Mouse (Mus musculus) bone marrow, adult 2 months (tissue): ENCODE measurements around the gene Gm17349. TPM values are rescaled to one million over a fixed set of nuclear protein-coding genes. Genes with fewer than 3 reads are reported as not detected.
A peak's percentile ranks its signal among the peaks of the same experiment; 100 is the strongest.

Experiments used
- H3K27ac ChIP-seq: fragments of 200-500 bp; 2 replicates; pipeline ENCODE4 v1.5.1; 2012; ENCODE audit warnings: low read depth, mild to moderate bottlenecking, control low read depth, inconsistent platforms, low read length; ENCODE audit not compliant: control insufficient read depth, poor library complexity, insufficient read depth
- H3K4me1 ChIP-seq: fragments of 200-500 bp; 2 replicates; pipeline ENCODE4 v1.6.1; 2011; ENCODE audit warnings: low read length; ENCODE audit not compliant: control insufficient read depth, insufficient read depth
- H3K4me3 ChIP-seq: fragments of 200-500 bp; replicated peaks from 2 replicates; pipeline ENCODE3; 2011; ENCODE audit warnings: mild to moderate bottlenecking, low read depth, low read length, control low read depth; ENCODE audit not compliant: control insufficient read depth
- CTCF ChIP-seq: fragments of 200-500 bp; IDR thresholded peaks from 2 replicates; pipeline ENCODE4 v1.5.1; 2011; ENCODE audit warnings: low read length, control low read depth; ENCODE audit not compliant: control insufficient read depth, insufficient read depth
- POLR2A ChIP-seq: fragments of 200-500 bp; IDR thresholded peaks from 2 replicates; pipeline ENCODE4 v1.6.1; 2011; ENCODE audit warnings: low read depth, mild to moderate bottlenecking, control low read depth, low read length, borderline replicate concordance; ENCODE audit not compliant: control insufficient read depth
- WGBS: fragments of 180-500 bp; shearing (Covaris S2); methylation state at CpG from one replicate; pipeline ENCODE4 v1.1.7; 2018; 5-methylcytosine and 5-hydroxymethylcytosine counted together
- polyA plus RNA-seq: library from polyadenylated mRNA; stranded (reverse); fragments of >200 nt; gene quantifications from 2 replicates; pipeline ENCODE4 v1.2.4, GENCODE M21; 2011; ENCODE audit warnings: low replicate concordance; ENCODE audit not compliant: missing spikeins, insufficient read depth, insufficient read length

Gm17349 gene
- polyA plus RNA-seq, 1 experiment: not detected

- no peak overlapping the region for H3K4me3 ChIP-seq
- H3K27ac ChIP-seq: no peak overlapping the region
- 74% methylated on average over 8 of the region's 8 CpGs for WGBS
- no peaks in the 10 kb centered on the region for H3K4me1 ChIP-seq
- no peak for TF ChIP-seq CTCF
- TF ChIP-seq POLR2A: no peak
Observed at GRCm38 (mm10) chr15:99677089-99677488, 28.2 kb downstream of the Gm17349 start.

DNA sequence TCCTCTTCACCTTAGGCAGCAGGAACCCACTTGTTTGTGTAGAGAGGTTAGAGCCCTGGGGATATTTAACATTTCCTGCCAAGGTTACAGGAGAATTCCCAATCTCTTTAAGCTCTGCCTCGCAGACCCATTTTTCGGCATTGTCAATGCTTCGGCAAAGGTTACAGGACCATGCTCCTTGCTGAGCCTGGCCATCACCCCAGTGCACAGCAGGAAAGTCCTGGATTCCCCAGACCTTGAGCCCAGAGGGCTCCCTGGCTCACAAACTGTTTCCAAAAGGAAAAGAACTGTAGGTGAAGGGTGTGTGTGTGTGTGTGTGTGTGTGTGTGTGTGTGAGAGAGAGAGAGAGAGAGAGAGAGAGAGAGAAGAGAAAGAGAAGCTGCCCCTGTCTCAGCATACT is 30.4 kb downstream of the Gm17349 start:
- H3K27ac ChIP-seq: no peak overlapping the region
- no peaks in the 10 kb centered on the region for H3K4me1 ChIP-seq
- 65% methylated on average over 3 of the region's 3 CpGs for WGBS
- H3K4me3 ChIP-seq: no peak overlapping the region
- no peak for TF ChIP-seq CTCF
- no peak for TF ChIP-seq POLR2A

- TF ChIP-seq POLR2A: no peak
- TF ChIP-seq CTCF: no peak
- WGBS: 37% methylated on average over 14 of the region's 14 CpGs
- H3K4me1 ChIP-seq: no peaks in the 10 kb centered on the region
- H3K4me3 ChIP-seq: no peak overlapping the region
- H3K27ac ChIP-seq: no peak overlapping the region
Observed at GRCm38 (mm10) chr15:99671783-99672182, 33.5 kb downstream of the Gm17349 start.

DNA sequence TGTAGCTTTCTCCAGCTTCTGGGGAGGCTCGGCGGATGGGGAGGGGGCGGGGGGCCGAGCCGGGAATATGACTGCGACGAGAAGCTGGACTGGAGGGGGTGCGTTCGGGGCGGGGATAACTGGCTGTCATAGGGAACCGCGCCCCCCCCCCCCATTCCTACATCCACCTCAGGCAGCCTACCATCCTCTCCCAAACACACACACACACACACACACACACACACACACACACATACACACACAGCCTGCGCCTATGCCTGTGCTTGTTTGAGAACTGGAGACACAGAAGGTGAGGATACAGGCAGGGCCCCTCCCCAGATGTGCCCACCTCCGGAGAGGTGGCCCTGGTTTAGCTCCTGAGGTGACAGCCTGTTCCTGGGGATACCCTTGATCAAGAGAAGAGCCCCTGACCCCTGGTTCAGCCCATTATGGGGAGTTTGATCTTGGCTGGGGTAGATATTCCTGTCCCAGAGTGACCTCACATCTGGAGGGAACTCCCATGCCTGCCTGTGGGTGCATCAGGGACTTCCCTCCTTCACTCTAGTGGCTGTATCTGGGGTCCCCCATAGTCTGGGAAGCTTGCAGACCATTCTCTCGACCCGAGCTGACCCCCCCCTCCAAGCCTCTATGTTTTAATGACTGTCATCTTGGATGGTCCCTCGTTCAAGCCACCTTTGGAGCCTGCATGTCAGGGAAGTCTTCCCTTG is 34.2 kb downstream of the Gm17349 start:
- Histone ChIP-seq H3K4me1 (no peaks in the 10 kb centered on the region), H3K27ac (no peak overlapping the region), H3K4me3 (no peak overlapping the region)
- TF ChIP-seq CTCF (no peak), POLR2A (no peak)
- WGBS: 11% methylated on average over 14 of the region's 17 CpGs

DNA sequence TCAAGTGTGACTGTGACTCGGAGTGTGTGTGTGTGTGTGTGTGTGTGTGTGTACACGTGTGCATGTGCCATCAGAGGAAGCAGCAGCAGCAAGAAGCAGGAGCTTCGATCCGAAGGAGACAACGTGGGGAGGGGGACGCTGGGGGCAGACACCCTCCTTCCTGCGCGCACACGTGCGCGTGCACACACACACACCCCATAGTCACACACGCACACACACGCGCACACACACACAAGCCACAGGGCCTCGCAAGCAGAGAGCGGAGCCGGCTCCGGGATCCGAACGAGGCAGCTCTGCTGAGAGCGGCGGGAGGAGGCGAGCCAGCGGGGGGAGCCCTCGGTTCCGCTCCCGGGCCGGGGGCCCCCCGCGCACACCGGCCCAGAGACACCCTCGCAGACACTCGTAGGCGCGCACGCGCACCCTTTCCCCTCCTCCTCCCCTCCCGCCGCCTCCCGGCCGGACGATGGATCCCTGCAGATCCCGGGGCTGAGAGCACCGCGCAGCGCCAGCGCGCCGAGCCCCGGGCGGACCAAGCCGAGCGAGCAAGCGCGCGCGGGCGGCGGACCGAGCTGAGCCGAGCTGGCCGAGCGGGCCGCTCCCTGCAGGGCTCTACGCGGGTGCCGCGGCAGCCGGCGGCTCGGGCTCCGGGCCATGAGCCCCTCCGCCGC is 35.0 kb downstream of the Gm17349 start, which contains the start of gene Asic1:
Gene Asic1, plus strand, starts transcription at position 215 of the 668 bp plus-strand sequence.
- Histone ChIP-seq H3K4me3 (no peak within 1 kb of the TSS), H3K4me1 (no peaks in the 10 kb centered on the region), H3K27ac (no peak within 1 kb of the TSS; the same call in 1 of the 2 replicates)
- TF ChIP-seq CTCF (no peak), POLR2A (no peak)
- WGBS: 2% methylated on average over 68 of the region's 74 CpGs

DNA sequence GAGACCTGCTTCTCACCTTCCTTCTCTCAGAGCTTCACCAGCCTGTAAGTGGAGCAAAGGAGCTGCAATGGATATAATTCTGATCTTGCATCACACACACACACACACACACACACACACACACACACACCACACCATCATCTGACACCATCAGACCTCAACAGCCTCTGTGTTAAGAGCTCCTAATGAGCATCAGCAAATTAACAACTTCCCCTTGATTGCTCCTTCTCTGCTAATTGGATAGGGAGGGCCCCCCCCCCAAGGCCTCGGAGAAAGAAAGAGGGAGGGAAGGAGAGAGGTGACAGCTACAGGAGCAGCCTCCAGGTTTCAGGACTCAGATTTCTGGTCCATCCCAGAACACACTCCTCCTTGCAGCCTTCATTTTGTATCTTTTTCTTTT is 35.9 kb downstream of the Gm17349 start:
- WGBS: 0% methylated on average over 1 of the region's 1 CpGs
- no peak overlapping the region for H3K4me3 ChIP-seq
- no peaks in the 10 kb centered on the region for H3K4me1 ChIP-seq
- no peak overlapping the region for H3K27ac ChIP-seq
- TF ChIP-seq POLR2A (no peak), CTCF (no peak)

- no peak overlapping the region for H3K4me3 ChIP-seq
- 9% methylated on average over 12 of the region's 12 CpGs for WGBS
- no peak overlapping the region for H3K27ac ChIP-seq
- H3K4me1 ChIP-seq: peaks cover 3% of the 10 kb centered on the region
- TF ChIP-seq CTCF (peak; percentile 89), POLR2A (no peak)
Observed at GRCm38 (mm10) chr15:99668881-99669280, 36.4 kb downstream of the Gm17349 start.

DNA sequence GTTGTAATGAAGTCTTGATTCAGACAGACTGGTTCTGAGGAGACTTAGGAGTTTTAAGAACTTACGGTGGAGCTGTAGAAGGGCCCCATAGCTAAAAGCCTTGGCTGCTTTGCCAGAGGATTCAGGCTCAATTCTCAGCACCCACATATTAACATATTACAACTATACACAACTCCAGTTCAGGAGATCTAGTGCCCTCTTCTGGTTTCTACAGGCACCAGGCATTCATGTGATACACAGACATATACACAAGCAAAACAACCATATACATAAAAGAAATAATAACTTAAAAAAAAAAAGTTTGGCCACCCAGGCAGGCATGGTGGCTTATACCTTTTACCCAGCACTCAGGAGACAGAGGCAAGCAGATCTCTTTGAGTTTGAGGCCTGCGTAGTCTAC is 37.7 kb downstream of the Gm17349 start:
- Histone ChIP-seq H3K4me1 (peaks cover 5% of the 10 kb centered on the region), H3K4me3 (no peak overlapping the region), H3K27ac (no peak overlapping the region)
- TF ChIP-seq CTCF: no peak
- TF ChIP-seq POLR2A: no peak
- 92% methylated on average over 2 of the region's 2 CpGs for WGBS
